Mouse (Mus musculus): ENCODE measurements around the gene Nr1h5. TPM values are rescaled to one million over a fixed set of nuclear protein-coding genes. Genes with fewer than 3 reads are reported as not detected.

Nr1h5 gene
- polyA plus RNA-seq, 1 experiment: not detected

DNA sequence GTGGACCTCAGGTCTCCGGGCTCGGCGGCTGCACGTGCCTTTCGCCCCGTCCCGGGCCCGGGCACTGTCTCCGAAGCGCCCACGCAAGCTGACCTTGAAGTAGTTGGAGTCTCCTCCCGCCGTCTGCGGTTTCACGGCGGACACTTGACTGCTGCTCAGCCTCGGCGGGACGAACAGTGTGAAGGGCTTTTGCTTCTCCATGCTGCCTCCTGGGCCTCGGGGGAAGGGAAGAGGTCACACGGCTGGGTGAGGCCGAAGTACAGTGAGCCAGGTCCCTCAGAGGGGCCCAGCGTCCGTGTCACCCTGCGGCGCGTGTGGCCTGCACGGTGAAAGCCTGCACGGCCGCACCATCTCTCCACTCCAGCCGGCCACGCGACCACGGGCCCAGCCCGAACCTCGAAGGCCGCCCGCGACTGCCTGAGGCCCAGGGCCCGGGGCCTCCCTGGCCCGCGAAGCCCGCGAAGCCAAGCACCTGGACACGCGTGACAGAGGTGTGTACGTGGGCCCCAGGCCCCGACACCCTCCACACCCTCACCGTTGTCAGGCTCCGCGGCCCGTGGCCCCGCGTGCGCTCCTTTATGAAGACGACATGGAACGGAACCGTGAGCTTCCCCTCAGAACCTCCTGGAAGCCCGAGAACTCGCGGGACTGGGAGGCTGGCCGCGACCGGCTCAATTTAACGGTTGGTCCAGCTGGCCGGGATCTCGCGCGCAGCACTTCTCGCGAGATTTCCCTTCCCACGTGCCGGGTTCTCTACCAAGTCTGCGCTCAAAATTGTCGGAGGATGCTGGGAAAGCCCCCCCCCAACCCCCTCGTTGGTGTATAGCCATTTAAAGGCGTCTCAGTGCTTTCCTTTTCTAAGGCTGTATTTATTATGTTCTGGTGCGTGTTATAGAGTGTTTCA lies 28.2 kb downstream of the Nr1h5 start, which contains the start of gene Sycp1:
Sycp1 (minus strand) TSS at position 650 of the 904 bp plus-strand sequence.
- no peaks in the 10 kb centered on the region for H3K4me1 ChIP-seq (ENCODE audit: control insufficient read depth, insufficient read depth, low read length)
- H3K4me3 ChIP-seq (ENCODE audit: insufficient read depth, low read length): no peak within 1 kb of the TSS
- TF ChIP-seq POLR2A (IDR thresholded peaks at IDR 0.05; ENCODE audit: low read depth, low read length) (no peak), CTCF (IDR thresholded peaks at IDR 0.05; ENCODE audit: borderline replicate concordance, insufficient read depth, low read length) (no peak)
- H3K27ac ChIP-seq (ENCODE audit: insufficient read depth, low read length): no peak within 1 kb of the TSS

DNA sequence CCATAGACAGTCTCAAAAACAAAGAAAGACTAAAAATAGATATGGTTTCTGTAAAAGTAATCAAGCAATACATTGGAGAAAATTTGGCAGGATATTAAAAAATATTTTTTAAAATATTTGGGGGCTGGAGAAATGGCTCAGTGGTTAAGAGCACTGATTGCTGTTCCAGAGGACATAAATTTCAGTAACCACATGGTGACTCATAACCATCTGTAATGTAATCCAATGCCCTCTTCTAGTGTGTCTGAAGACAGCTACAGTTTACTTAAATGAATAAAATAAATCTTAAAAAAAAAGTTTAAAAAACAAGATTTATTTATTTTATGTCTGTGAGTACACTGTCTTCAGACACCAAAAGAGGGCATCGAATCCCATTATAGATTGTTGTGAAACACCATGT lies 64.8 kb downstream of the Nr1h5 start:
- no peak overlapping the region for H3K4me3 ChIP-seq (ENCODE audit: insufficient read depth, low read length)
- TF ChIP-seq CTCF (IDR thresholded peaks at IDR 0.05; ENCODE audit: borderline replicate concordance, insufficient read depth, low read length): no peak
- TF ChIP-seq POLR2A (IDR thresholded peaks at IDR 0.05; ENCODE audit: low read depth, low read length): no peak
- H3K4me1 ChIP-seq (ENCODE audit: control insufficient read depth, insufficient read depth, low read length): no peaks in the 10 kb centered on the region
- no peak overlapping the region for H3K27ac ChIP-seq (ENCODE audit: insufficient read depth, low read length)

Other genes with a start within 250 kb of the Nr1h5 start
- gene Tspan2, start 229.6 kb downstream of the Nr1h5 start, polyA plus RNA-seq (2011; ENCODE audit: insufficient read length, low read depth, missing spikeins): 17.3 and 25.0 TPM in 2 replicates
- not detected in 2 replicates for gene Tshb, start 181.4 kb downstream of the Nr1h5 start, polyA plus RNA-seq (2011; ENCODE audit: insufficient read length, low read depth, missing spikeins)
- not detected in 2 replicates for gene Sycp1, start 28.0 kb downstream of the Nr1h5 start, polyA plus RNA-seq (2011; ENCODE audit: insufficient read length, low read depth, missing spikeins)
- gene Sike1, start 31.6 kb upstream of the Nr1h5 start, polyA plus RNA-seq (2011; ENCODE audit: insufficient read length, low read depth, missing spikeins): 65.7 and 76.1 TPM in 2 replicates
- gene Csde1, start 56.3 kb upstream of the Nr1h5 start, polyA plus RNA-seq (2011; ENCODE audit: insufficient read length, low read depth, missing spikeins): 496 and 517 TPM in 2 replicates
- 92.3 and 105 TPM in 2 replicates for gene Nras, start 94.2 kb upstream of the Nr1h5 start, polyA plus RNA-seq (2011; ENCODE audit: insufficient read length, low read depth, missing spikeins)
- gene Ampd1, start 109.9 kb upstream of the Nr1h5 start, polyA plus RNA-seq (2011; ENCODE audit: insufficient read length, low read depth, missing spikeins): not detected in 2 replicates
- gene Dennd2c, start 138.5 kb upstream of the Nr1h5 start, polyA plus RNA-seq (2011; ENCODE audit: insufficient read length, low read depth, missing spikeins): 4.8 and 5.3 TPM in 2 replicates
- 91.1 and 111 TPM in 2 replicates for gene Bcas2, start 207.5 kb upstream of the Nr1h5 start, polyA plus RNA-seq (2011; ENCODE audit: insufficient read length, low read depth, missing spikeins)